ENCODE assay signal across 8 mouse cellular contexts in genomic region chr8:71476099-71476940, GRCm38 (mm10). TPM values are rescaled to one million over a fixed set of nuclear protein-coding genes. Genes with fewer than 3 reads are reported as not detected.
DNase-seq lines count a peak whose midpoint lies in the region; ATAC-seq and TF ChIP-seq lines count a peak whose summit lies in the region.

No protein-coding gene starts in this region.

- under 1% methylated on average over 117 of the region's 121 CpGs for WGBS in forebrain, embryonic 11.5 days
- WGBS in heart, embryonic 16.5 days, result under 1% methylated on average over 117 of the region's 121 CpGs
- WGBS in liver, embryonic 15.5 days (ENCODE audit: insufficient replicate concordance), result under 1% methylated on average over 98 of the region's 121 CpGs
- WGBS in neural tube, embryonic 13.5 days, result under 1% methylated on average over 112 of the region's 121 CpGs

- no peak for TF ChIP-seq POLR2A in testis, adult 2 months (IDR thresholded peaks at IDR 0.05; ENCODE audit: control insufficient read depth, low read depth, low read length)

- peak; percentile 88 for DNase-seq in forebrain, embryonic 11.5 days (ENCODE audit: low spot score)
- DNase-seq in kidney, postnatal 14 days, result peak; percentile 90

- H3K27ac ChIP-seq in brown adipose tissue, adult 24 weeks (replicated peaks; ENCODE audit: low read depth, low read length), result peak overlapping the region; percentile 81
- H3K27ac ChIP-seq in forebrain, embryonic 11.5 days (ENCODE audit: low read depth, low read length), result peak overlapping the region; percentile 64
- H3K27ac ChIP-seq in heart, embryonic 16.5 days (ENCODE audit: low read length), result peak overlapping the region; percentile 82
- H3K27ac ChIP-seq in liver, embryonic 15.5 days (replicated peaks), result peak overlapping the region; percentile 71
- peak overlapping the region; percentile 93 for H3K27ac ChIP-seq in neural tube, embryonic 13.5 days (replicated peaks)
- peak overlapping the region; percentile 67 for H3K27ac ChIP-seq in testis, adult 2 months (ENCODE audit: control insufficient read depth, insufficient read depth, low read depth, low read length)

- no peaks in the 10 kb centered on the region; the same call in none of the 2 replicates for H3K36me3 ChIP-seq in forebrain, embryonic 11.5 days (ENCODE audit: control insufficient read depth, insufficient read depth, low read length)
- H3K36me3 ChIP-seq in heart, embryonic 16.5 days (ENCODE audit: control insufficient read depth, insufficient read depth), result peaks cover 4% of the 10 kb centered on the region
- peaks cover 41% of the 10 kb centered on the region for H3K36me3 ChIP-seq in liver, embryonic 15.5 days (replicated peaks)
- H3K36me3 ChIP-seq in neural tube, embryonic 13.5 days, result peaks cover 80% of the 10 kb centered on the region
- H3K36me3 ChIP-seq in testis, adult 2 months (ENCODE audit: control insufficient read depth, insufficient read depth, low read length), result no peaks in the 10 kb centered on the region

- no peak for TF ChIP-seq CTCF in testis, adult 2 months (IDR thresholded peaks at IDR 0.05; ENCODE audit: control insufficient read depth, insufficient read depth, insufficient replicate concordance, low read depth, low read length)

- peak overlapping the region; percentile 70 for H3K9ac ChIP-seq in forebrain, embryonic 11.5 days (ENCODE audit: low read length)
- H3K9ac ChIP-seq in heart, embryonic 16.5 days (ENCODE audit: low read length), result peak overlapping the region; percentile 71
- H3K9ac ChIP-seq in liver, embryonic 15.5 days, result peak overlapping the region; percentile 60
- H3K9ac ChIP-seq in neural tube, embryonic 13.5 days, result peak overlapping the region; percentile 78

- no peaks in the 10 kb centered on the region for H3K9me3 ChIP-seq in forebrain, embryonic 11.5 days (ENCODE audit: control insufficient read depth, low read length)
- H3K9me3 ChIP-seq in heart, embryonic 16.5 days (replicated peaks; ENCODE audit: control insufficient read depth, low read length), result no peaks in the 10 kb centered on the region
- H3K9me3 ChIP-seq in liver, embryonic 15.5 days (replicated peaks), result no peaks in the 10 kb centered on the region
- no peaks in the 10 kb centered on the region for H3K9me3 ChIP-seq in neural tube, embryonic 13.5 days

- H3K4me3 ChIP-seq in brown adipose tissue, adult 24 weeks (ENCODE audit: insufficient read depth, low read depth, low read length), result peak overlapping the region; percentile 81
- peak overlapping the region; percentile 51 for H3K4me3 ChIP-seq in forebrain, embryonic 11.5 days (ENCODE audit: low read depth, low read length)
- H3K4me3 ChIP-seq in heart, embryonic 16.5 days (ENCODE audit: low read length), result peak overlapping the region; percentile 62
- peak overlapping the region; percentile 67 for H3K4me3 ChIP-seq in liver, embryonic 15.5 days (replicated peaks)
- H3K4me3 ChIP-seq in neural tube, embryonic 13.5 days, result peak overlapping the region; percentile 53
- peak overlapping the region; percentile 88 for H3K4me3 ChIP-seq in testis, adult 2 months (ENCODE audit: control insufficient read depth, low read depth, low read length)

- H3K4me2 ChIP-seq in forebrain, embryonic 11.5 days (ENCODE audit: low read depth, low read length, severe bottlenecking), result peak overlapping the region; percentile 86
- H3K4me2 ChIP-seq in heart, embryonic 16.5 days (ENCODE audit: low read depth, low read length), result peak overlapping the region; percentile 70
- peak overlapping the region; percentile 95 for H3K4me2 ChIP-seq in liver, embryonic 15.5 days
- H3K4me2 ChIP-seq in neural tube, embryonic 13.5 days, result peak overlapping the region; percentile 71

- H3K27me3 ChIP-seq in forebrain, embryonic 11.5 days (ENCODE audit: control insufficient read depth, insufficient read depth, low read length), result no peaks in the 10 kb centered on the region
- peaks cover 2% of the 10 kb centered on the region; the same call in 1 of the 2 replicates for H3K27me3 ChIP-seq in heart, embryonic 16.5 days (ENCODE audit: control insufficient read depth, insufficient read depth, low read length)
- peaks cover 21% of the 10 kb centered on the region for H3K27me3 ChIP-seq in liver, embryonic 15.5 days
- no peaks in the 10 kb centered on the region for H3K27me3 ChIP-seq in neural tube, embryonic 13.5 days
- H3K27me3 ChIP-seq in testis, adult 2 months (ENCODE audit: control insufficient read depth, insufficient read depth, low read length), result no peaks in the 10 kb centered on the region

- peak; percentile 75 for ATAC-seq in CD4-positive, CD25-positive, alpha-beta regulatory T cell, adult 4 months
- ATAC-seq in forebrain, embryonic 11.5 days (replicated peaks; ENCODE audit: low FRiP score), result peak; percentile 70
- peak; percentile 75 for ATAC-seq in heart, embryonic 16.5 days (replicated peaks; ENCODE audit: extremely low read depth, insufficient read depth, low FRiP score)
- ATAC-seq in liver, embryonic 15.5 days (ENCODE audit: insufficient read depth), result peak; percentile 75
- peak; percentile 59 for ATAC-seq in neural tube, embryonic 13.5 days (ENCODE audit: low read depth)

- H3K4me1 ChIP-seq in brown adipose tissue, adult 24 weeks (ENCODE audit: control insufficient read depth, insufficient read depth, insufficient read length, low read length), result peaks cover 8% of the 10 kb centered on the region
- H3K4me1 ChIP-seq in forebrain, embryonic 11.5 days (replicated peaks; ENCODE audit: control insufficient read depth, insufficient read depth, low read length), result peaks cover 4% of the 10 kb centered on the region
- H3K4me1 ChIP-seq in heart, embryonic 16.5 days (ENCODE audit: control insufficient read depth, insufficient read depth, low read length), result peaks cover 9% of the 10 kb centered on the region
- H3K4me1 ChIP-seq in liver, embryonic 15.5 days (replicated peaks), result peaks cover 39% of the 10 kb centered on the region
- H3K4me1 ChIP-seq in neural tube, embryonic 13.5 days (replicated peaks), result peaks cover 34% of the 10 kb centered on the region
- H3K4me1 ChIP-seq in testis, adult 2 months (ENCODE audit: control insufficient read depth, insufficient read depth, low read length), result peaks cover 25% of the 10 kb centered on the region

RNA-seq across cellular contexts. Expression of gene Dda1, which starts 7.3 kb away (rescaled TPM):
- polyA plus RNA-seq in CD4-positive, CD25-positive, alpha-beta regulatory T cell, adult 4 months (2017; shearing (Covaris generic)), result 10 to 100 TPM; 22.5 to 22.7 TPM
- polyA plus RNA-seq in brown adipose tissue, adult 24 weeks (2012; ENCODE audit: insufficient read depth, insufficient read length, missing spikeins), result 23.6 and 34.4 TPM in 2 replicates
- 133 and 146 TPM in 2 replicates for polyA plus RNA-seq in forebrain, embryonic 11.5 days (2014; fragmentation: Nextera tagmentation; extraction: Ambion mirVana)
- 78.2 and 83.7 TPM in 2 replicates for polyA plus RNA-seq in heart, embryonic 16.5 days (2015; fragmentation: Nextera tagmentation; extraction: Ambion mirVana)
- 38.3 and 42.6 TPM in 2 replicates for polyA plus RNA-seq in liver, embryonic 15.5 days (2015; fragmentation: Nextera tagmentation; extraction: Ambion mirVana)
- polyA plus RNA-seq in neural tube, embryonic 13.5 days (2015; fragmentation: Nextera tagmentation; extraction: Ambion mirVana), result 217 and 231 TPM in 2 replicates
- polyA plus RNA-seq in testis, adult 2 months (2012; rRNA removed), result 136 and 152 TPM in 2 replicates

RNA-seq across cellular contexts. Expression of gene Ano8, which starts 9.4 kb away (rescaled TPM):
- polyA plus RNA-seq in CD4-positive, CD25-positive, alpha-beta regulatory T cell, adult 4 months (2017; shearing (Covaris generic)), result under 1 TPM in 1 of 2 experiments, not detected in 1; 0.20 TPM
- polyA plus RNA-seq in brown adipose tissue, adult 24 weeks (2012; ENCODE audit: insufficient read depth, insufficient read length, missing spikeins), result 7.3 and 9.3 TPM in 2 replicates
- polyA plus RNA-seq in forebrain, embryonic 11.5 days (2014; fragmentation: Nextera tagmentation; extraction: Ambion mirVana), result 5.7 and 9.3 TPM in 2 replicates
- polyA plus RNA-seq in heart, embryonic 16.5 days (2015; fragmentation: Nextera tagmentation; extraction: Ambion mirVana), result 0.37 and 0.76 TPM in 2 replicates
- polyA plus RNA-seq in liver, embryonic 15.5 days (2015; fragmentation: Nextera tagmentation; extraction: Ambion mirVana), result 0.15 and 0.20 TPM in 2 replicates
- 6.1 and 7.8 TPM in 2 replicates for polyA plus RNA-seq in neural tube, embryonic 13.5 days (2015; fragmentation: Nextera tagmentation; extraction: Ambion mirVana)
- polyA plus RNA-seq in testis, adult 2 months (2012; rRNA removed), result 0.99 and 1.2 TPM in 2 replicates

RNA-seq across cellular contexts. Expression of gene Mrpl34, which starts 11.6 kb away (rescaled TPM):
- 10 to 100 TPM; 65.1 to 82.9 TPM for polyA plus RNA-seq in CD4-positive, CD25-positive, alpha-beta regulatory T cell, adult 4 months (2017; shearing (Covaris generic))
- polyA plus RNA-seq in brown adipose tissue, adult 24 weeks (2012; ENCODE audit: insufficient read depth, insufficient read length, missing spikeins), result 313 and 378 TPM in 2 replicates
- 186 TPM in 2 replicates for polyA plus RNA-seq in forebrain, embryonic 11.5 days (2014; fragmentation: Nextera tagmentation; extraction: Ambion mirVana)
- 175 and 192 TPM in 2 replicates for polyA plus RNA-seq in heart, embryonic 16.5 days (2015; fragmentation: Nextera tagmentation; extraction: Ambion mirVana)
- polyA plus RNA-seq in liver, embryonic 15.5 days (2015; fragmentation: Nextera tagmentation; extraction: Ambion mirVana), result 81.2 and 96.6 TPM in 2 replicates
- polyA plus RNA-seq in neural tube, embryonic 13.5 days (2015; fragmentation: Nextera tagmentation; extraction: Ambion mirVana), result 208 and 237 TPM in 2 replicates
- 14.2 and 19.5 TPM in 2 replicates for polyA plus RNA-seq in testis, adult 2 months (2012; rRNA removed)

RNA-seq across cellular contexts. Expression of gene Gtpbp3, which starts 11.6 kb away (rescaled TPM):
- 1 to 10 TPM; 2.9 to 3.1 TPM for polyA plus RNA-seq in CD4-positive, CD25-positive, alpha-beta regulatory T cell, adult 4 months (2017; shearing (Covaris generic))
- polyA plus RNA-seq in brown adipose tissue, adult 24 weeks (2012; ENCODE audit: insufficient read depth, insufficient read length, missing spikeins), result 6.7 and 9.1 TPM in 2 replicates
- polyA plus RNA-seq in forebrain, embryonic 11.5 days (2014; fragmentation: Nextera tagmentation; extraction: Ambion mirVana), result 7.9 and 10.8 TPM in 2 replicates
- polyA plus RNA-seq in heart, embryonic 16.5 days (2015; fragmentation: Nextera tagmentation; extraction: Ambion mirVana), result 12.3 and 12.5 TPM in 2 replicates
- polyA plus RNA-seq in liver, embryonic 15.5 days (2015; fragmentation: Nextera tagmentation; extraction: Ambion mirVana), result 4.2 and 5.1 TPM in 2 replicates
- polyA plus RNA-seq in neural tube, embryonic 13.5 days (2015; fragmentation: Nextera tagmentation; extraction: Ambion mirVana), result 12.0 and 15.5 TPM in 2 replicates
- 6.1 and 6.3 TPM in 2 replicates for polyA plus RNA-seq in testis, adult 2 months (2012; rRNA removed)

RNA-seq across cellular contexts. Expression of gene Abhd8, which starts 12.9 kb away (rescaled TPM):
- 10 to 100 TPM; 16.3 to 19.5 TPM for polyA plus RNA-seq in CD4-positive, CD25-positive, alpha-beta regulatory T cell, adult 4 months (2017; shearing (Covaris generic))
- polyA plus RNA-seq in brown adipose tissue, adult 24 weeks (2012; ENCODE audit: insufficient read depth, insufficient read length, missing spikeins), result 2.2 and 2.6 TPM in 2 replicates
- 76.6 and 76.7 TPM in 2 replicates for polyA plus RNA-seq in forebrain, embryonic 11.5 days (2014; fragmentation: Nextera tagmentation; extraction: Ambion mirVana)
- 41.7 and 48.7 TPM in 2 replicates for polyA plus RNA-seq in heart, embryonic 16.5 days (2015; fragmentation: Nextera tagmentation; extraction: Ambion mirVana)
- 9.1 and 9.2 TPM in 2 replicates for polyA plus RNA-seq in liver, embryonic 15.5 days (2015; fragmentation: Nextera tagmentation; extraction: Ambion mirVana)
- polyA plus RNA-seq in neural tube, embryonic 13.5 days (2015; fragmentation: Nextera tagmentation; extraction: Ambion mirVana), result 127 and 145 TPM in 2 replicates
- polyA plus RNA-seq in testis, adult 2 months (2012; rRNA removed), result 231 and 283 TPM in 2 replicates

Comparison
In these comparisons a context has a peak if more than half of its experiments do, and no peak if none do; other contexts are left out.
1. Peak in every context shown above with its lines: DNase-seq, ATAC-seq, H3K4me3 ChIP-seq and H3K27ac ChIP-seq.